8 mouse cellular contexts compared by ENCODE assay signal in genomic region chr2:163016916-163017743, GRCm38 (mm10). TPM values are rescaled to one million over a fixed set of nuclear protein-coding genes. Genes with fewer than 3 reads are reported as not detected.
DNase-seq lines count a peak whose midpoint lies in the region; ATAC-seq and TF ChIP-seq lines count a peak whose summit lies in the region.

Gene Ift52 (plus strand): TSS chr2:163017354.

- peak; percentile 90 for ATAC-seq in activated CD4-positive, CD25-positive, alpha-beta regulatory T cell, adult 4 months

- TF ChIP-seq POLR2A in cortical plate, adult 2 months (IDR thresholded peaks at IDR 0.05; ENCODE audit: extremely low read depth, insufficient read depth, low read length): peak; percentile 55; the same call in 1 of the 2 replicates

- H3K36me3 ChIP-seq in megakaryocyte, embryonic 14.5 days (replicated peaks; ENCODE audit: low read length): peaks cover 10% of the 10 kb centered on the region

- peak within 1 kb of the TSS; percentile 74 for H3K4me3 ChIP-seq in cortical plate, adult 2 months (ENCODE audit: insufficient read depth, low read length)
- peak within 1 kb of the TSS; percentile 97 for H3K4me3 ChIP-seq in megakaryocyte, embryonic 14.5 days (replicated peaks)

- DNase-seq in gastrocnemius, adult 8-10 months (ENCODE audit: low spot score in 2 of 2): peak; percentile 66 to 74
- DNase-seq in hindlimb bud, embryonic 11.5 days (ENCODE audit: extremely low spot score, low read depth, low spot score): peak; percentile 69
- DNase-seq in left cerebral cortex, adult 8-10 months (ENCODE audit: low spot score in 2 of 2): peak; percentile 86 to 93
- DNase-seq in right cerebral cortex, postnatal 10 days (ENCODE audit: low spot score in 2 of 2): peak; percentile 95 to 96
- DNase-seq in urinary bladder, postnatal 25 days (ENCODE audit: low spot score): peak; percentile 93

- no peaks in the 10 kb centered on the region for H3K9me3 ChIP-seq in megakaryocyte, embryonic 14.5 days

- no peak for TF ChIP-seq CTCF in cortical plate, adult 2 months (IDR thresholded peaks at IDR 0.05; ENCODE audit: extremely low read depth, insufficient read depth, low read length)

- H3K4me1 ChIP-seq in cortical plate, adult 2 months (ENCODE audit: control insufficient read depth, insufficient read depth, low read length): peaks cover 6% of the 10 kb centered on the region; the same call in 1 of the 2 replicates
- peaks cover 27% of the 10 kb centered on the region for H3K4me1 ChIP-seq in megakaryocyte, embryonic 14.5 days

- H3K27me3 ChIP-seq in megakaryocyte, embryonic 14.5 days (replicated peaks): peaks cover 12% of the 10 kb centered on the region

- peak within 1 kb of the TSS; percentile 71; the same call in 1 of the 2 replicates for H3K27ac ChIP-seq in cortical plate, adult 2 months (ENCODE audit: insufficient read depth, low read length)

RNA-seq across cellular contexts. Expression of gene Ift52, which starts in this region (rescaled TPM):
- 10 to 100 TPM; 67.2 to 74.9 TPM for polyA plus RNA-seq in activated CD4-positive, CD25-positive, alpha-beta regulatory T cell, adult 4 months (2017; shearing (Covaris generic))
- 34.0 and 34.2 TPM in 2 replicates for polyA plus RNA-seq in cortical plate, adult 2 months (2012; rRNA removed)
- total RNA-seq in gastrocnemius, adult 8-10 months (2022): 10 to 100 TPM; 16.3 to 17.8 (median 17.7) TPM
- 10 to 100 TPM; 43.3 to 45.9 (median 44.7) TPM for total RNA-seq in left cerebral cortex, adult 8-10 months (2022)
- polyA plus RNA-seq in megakaryocyte, embryonic 14.5 days (2012; ENCODE audit: insufficient read depth, low replicate concordance): 3.2 TPM in 1 of 2 replicates, not detected in the other

Comparison
In these comparisons a context has a peak if more than half of its experiments do, and no peak if none do; other contexts are left out.
1. Peak in every context shown above with its lines: DNase-seq, ATAC-seq, H3K4me3 ChIP-seq and H3K27ac ChIP-seq.